Mouse (Mus musculus): ENCODE results near the gene Nkx2-4. TPM values are rescaled to one million over a fixed set of nuclear protein-coding genes. Genes with fewer than 3 reads are reported as not detected.

Gene Nkx2-4
- polyA plus RNA-seq (2012): 0.04 TPM in 1 of 2 replicates, not detected in the other

DNA sequence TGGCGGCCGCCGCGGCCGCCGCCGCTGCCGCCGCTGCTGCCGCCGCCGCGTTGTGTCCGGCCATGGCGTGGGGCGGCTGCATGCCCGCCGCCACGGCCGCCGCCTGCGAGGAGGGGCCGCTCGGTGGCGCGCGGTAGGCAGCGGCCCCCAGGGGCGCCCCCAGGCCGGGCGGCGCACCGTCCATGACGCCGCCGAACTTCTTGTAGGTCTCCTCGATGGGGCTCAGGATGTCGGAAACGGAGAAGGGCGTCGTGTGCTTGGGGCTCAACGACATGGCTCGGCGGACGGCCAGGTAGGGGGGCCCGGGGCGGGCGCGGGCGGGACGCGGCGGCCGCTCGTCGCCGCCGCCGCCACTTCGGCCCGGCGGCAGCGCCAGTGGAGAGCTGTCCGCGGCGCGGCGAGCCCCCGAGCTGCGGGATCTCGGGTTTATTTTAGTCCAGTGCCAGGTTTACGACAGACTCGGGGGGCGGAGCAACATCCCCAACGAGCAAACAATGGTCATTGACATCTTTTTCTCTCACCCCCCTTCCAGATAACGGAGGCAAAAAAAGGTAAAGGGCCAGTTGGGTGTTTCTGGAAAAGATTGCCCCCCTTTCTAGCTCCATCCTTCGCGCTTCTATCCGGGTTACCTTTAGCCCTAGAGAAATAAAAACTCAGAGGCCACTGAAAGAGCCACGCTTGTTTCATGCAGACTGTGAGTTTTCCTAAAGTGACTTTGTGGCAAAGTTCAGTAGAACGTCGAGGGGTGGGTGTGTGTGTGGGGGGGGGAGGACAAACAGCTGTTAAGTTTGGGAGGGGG is at the start of gene Nkx2-4:
Gene Nkx2-4, minus strand, starts transcription at position 374 of the 799 bp plus-strand sequence.

Other genes starting within 250 kb of the Nkx2-4 start
- gene Kiz, start 229.6 kb downstream of the Nkx2-4 start, polyA plus RNA-seq (2012): 9.8 and 12.0 TPM in 2 replicates
- gene Xrn2, start 72.4 kb downstream of the Nkx2-4 start, polyA plus RNA-seq (2012): 10.8 and 16.8 TPM in 2 replicates
- not detected in 2 replicates for gene Nkx2-2, start 108.8 kb upstream of the Nkx2-4 start, polyA plus RNA-seq (2012)